Mouse (Mus musculus) E14TG2a.4 (cell line): ENCODE data around the gene Ptprm.

Experiments
- CTCF ChIP-seq: conservative IDR thresholded peaks from 2 replicates; pipeline ENCODE4 v1.5.1; 2014; ENCODE audit warnings: low read length
- POU5F1 ChIP-seq: IDR thresholded peaks from 2 replicates; pipeline ENCODE4 v1.6.1; 2014; ENCODE audit warnings: low read length, borderline replicate concordance

- TF ChIP-seq CTCF (no peak), POU5F1 (no peak)
Observed at GRCm38 (mm10) chr17:67357191-67357590, 2.9 kb upstream of the Ptprm start.
